Mouse (Mus musculus) adrenal gland, postnatal 4 days (tissue): ENCODE data around the gene Ovol3. TPM values are rescaled to one million over a fixed set of nuclear protein-coding genes. Genes with fewer than 3 reads are reported as not detected.
"Not testable (repeated sequence)": the region's sequence is repeated elsewhere in the genome, so short reads cannot be mapped to it uniquely, and the experiment has no call there.

ENCODE experiments used
- DNase-seq, 2 experiments: peaks; one replicate each; pipeline ENCODE4 v3.0.0; 2021 to 2022; ENCODE audit warnings: low spot score in 2 of 2, mixed read lengths in 2 of 2
- total RNA-seq, 2 experiments: library from RNA; stranded (reverse); gene quantifications; 2 replicates each; pipeline ENCODE4 v1.2.3; 2021

Ovol3 gene
- total RNA-seq, 2 experiments from 2014 or later: not detected

DNA sequence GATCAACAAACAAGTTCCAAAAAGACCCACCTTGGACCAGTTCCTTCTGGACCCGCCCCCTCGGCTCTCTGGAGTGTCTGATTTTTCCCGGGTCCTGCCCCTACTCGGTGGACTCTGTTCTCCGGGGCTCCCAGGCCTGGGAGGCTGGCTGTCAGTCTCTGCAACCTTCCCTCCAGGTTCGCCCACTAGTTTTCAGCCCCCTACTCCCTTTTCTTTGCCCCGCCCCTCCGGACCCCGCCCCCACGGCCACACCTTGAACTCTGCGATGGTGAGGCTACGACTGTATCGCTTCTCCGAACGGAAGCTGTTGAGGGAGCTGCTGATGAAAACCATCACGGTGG, 4.2 kb downstream of the Ovol3 start:
- DNase-seq: no peak

DNA sequence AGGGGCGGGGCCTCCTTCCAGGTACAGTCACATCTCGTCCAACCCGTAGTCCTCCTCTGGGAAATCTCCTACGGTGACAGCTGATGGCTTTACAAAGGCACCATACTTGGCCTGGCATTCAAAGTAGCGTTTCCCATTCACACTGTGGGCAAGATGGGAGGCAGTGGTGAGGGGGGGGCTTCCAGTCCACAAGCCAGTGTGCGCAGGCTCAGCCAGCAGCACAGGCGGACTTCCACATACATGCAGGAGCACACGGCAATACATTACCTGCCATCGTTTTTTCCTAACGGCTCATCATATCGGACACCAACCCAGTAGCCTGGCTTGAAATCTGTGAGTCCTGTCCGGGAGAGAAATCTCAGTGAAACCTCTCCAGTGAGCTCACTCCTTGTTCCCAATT, 11.3 kb downstream of the Ovol3 start:
- DNase-seq: no peak

GRCm38 (mm10) chr7:30222205-30222604, 13.3 kb downstream of the Ovol3 start:
- DNase-seq: no peak

DNA sequence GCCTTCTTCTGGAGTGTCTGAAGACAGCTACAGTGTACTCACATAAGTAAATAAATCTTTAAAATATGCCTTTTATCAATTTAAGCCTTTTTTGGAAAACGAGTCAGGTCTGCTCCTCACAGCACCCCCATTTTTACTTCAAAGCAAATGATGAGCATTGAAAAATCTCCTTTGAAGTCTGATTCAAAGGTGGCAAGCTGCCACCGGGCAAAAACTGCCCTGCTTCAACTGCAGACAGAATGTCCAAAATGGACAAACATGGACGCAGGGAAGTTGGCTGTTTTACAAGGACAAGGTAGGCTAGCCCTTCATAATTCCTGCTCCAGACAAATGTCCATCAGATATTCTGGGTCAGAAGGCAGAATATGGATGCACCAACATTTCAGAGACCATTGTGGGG, 14.1 kb downstream of the Ovol3 start:
- DNase-seq: no peak

DNA sequence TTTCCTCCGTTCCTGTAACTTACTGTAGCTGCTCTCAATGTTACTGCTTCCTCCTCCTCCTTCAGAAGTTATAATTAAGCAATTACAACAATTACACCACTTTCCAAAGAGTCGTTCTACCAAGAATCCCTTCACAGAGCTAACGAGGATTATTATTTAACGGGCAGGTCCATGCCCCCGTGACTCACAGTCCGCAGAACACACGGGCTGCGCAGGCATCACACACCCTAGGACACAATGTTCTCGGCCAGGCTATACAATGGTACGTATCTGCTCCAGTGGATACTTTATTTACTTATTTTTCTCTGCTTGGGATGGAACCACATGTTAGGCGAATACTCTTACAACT, 15.5 kb downstream of the Ovol3 start:
- DNase-seq: no peak

DNA sequence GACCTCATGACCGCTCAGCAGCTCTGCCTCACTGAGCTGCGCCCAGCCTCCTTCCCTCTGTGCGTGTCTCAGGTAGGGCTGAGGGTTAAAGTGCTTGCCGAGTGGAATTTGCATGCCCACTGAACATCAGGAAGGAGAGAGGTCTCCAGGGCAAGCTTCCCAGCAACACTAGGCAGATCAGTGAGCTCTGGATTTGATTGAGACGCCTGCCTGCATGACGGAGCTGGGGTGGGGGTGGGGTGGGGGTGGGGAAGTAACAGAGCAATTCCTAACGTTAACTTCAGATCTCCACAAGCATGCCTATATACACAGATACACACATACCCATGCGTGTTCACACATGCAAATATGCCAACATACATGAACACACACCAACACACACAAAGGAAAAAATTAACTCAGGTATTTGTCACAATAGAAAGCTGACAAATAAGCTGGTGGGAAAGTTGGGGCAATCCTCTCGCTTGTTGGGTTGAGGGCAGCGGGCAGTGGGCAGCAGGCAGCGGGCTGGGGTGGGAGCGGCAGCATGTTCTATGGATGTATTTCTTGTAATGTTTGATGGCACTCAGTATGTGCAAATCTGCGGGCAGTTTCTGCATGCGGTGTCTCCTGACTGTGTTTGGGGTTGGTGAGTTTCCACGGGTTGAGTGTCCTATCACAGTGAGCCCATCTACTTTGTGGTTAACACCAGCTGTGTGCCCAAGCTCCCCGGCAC, 16.1 kb downstream of the Ovol3 start:
- no peak for DNase-seq

GRCm38 (mm10) chr7:30217277-30217676, 18.2 kb downstream of the Ovol3 start:
- no peak for DNase-seq

DNA sequence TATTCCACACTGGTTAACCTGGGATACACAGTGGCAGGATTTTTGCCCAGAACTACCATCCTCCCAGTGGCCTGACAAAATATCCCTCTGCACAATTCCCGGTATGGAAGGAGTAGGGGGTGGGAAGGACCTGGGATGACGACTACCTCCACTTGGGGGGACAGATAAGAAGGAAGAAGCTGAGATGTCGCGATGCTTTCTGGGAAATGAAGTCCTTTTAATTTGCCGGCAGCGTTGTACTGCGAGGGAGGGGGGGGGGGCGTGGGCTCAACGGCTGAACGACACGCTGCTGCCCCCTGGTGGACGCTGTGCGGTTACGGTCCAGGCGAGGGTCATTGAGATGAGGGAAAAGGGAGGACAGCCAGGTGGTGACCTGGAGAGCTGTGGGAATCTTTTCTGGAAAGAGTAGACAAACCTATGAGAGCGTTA, 18.8 kb downstream of the Ovol3 start:
- no peak for DNase-seq

- no peak for DNase-seq
These were observed 19.6 kb downstream of the Ovol3 start for GRCm38 (mm10) chr7:30215875-30216274.

DNA sequence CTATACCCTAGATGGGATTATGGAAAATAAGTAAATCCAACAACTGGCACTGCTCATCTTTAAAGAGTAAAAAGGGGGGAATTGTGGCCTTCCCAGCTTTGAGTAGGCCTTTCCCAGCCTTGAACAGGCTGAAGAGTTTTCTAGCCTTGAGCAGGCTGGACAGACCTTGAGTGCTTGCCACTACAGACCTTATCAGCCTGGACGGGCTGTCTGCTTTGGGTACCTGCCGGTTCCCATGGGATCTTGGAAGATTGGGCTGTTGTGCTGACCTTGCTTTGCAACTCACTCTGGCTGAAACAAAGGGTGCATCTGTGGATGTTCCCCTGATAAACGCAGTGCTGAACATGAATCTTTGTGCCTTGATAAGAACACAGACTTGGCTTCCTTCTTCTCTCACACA, 21.6 kb downstream of the Ovol3 start:
- no peak for DNase-seq

DNA sequence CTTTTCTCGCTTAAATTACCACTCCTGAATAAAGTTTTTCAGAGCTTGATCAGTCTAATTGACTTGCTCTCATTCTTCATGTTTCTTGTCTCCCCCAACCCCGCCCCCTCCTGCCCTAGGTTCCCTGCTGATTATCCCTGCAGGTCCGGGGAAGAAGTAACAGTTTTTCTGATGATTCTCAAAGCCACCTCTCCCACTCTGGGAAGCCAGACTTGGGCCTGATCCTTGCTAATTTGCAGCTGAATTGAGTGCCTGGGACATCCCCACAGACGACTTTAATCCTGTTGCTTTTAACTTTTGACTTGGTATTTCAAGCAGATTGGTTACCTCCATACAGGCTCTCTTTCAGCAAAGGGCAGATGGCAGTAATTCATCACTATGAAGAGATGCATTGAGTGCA, 24.5 kb downstream of the Ovol3 start:
- DNase-seq: no peak

- not testable (repeated sequence) for DNase-seq
These were observed 29.2 kb downstream of the Ovol3 start for GRCm38 (mm10) chr7:30206364-30206763.

GRCm38 (mm10) chr7:30205383-30205782, 30.1 kb downstream of the Ovol3 start:
- no peak for DNase-seq

DNA sequence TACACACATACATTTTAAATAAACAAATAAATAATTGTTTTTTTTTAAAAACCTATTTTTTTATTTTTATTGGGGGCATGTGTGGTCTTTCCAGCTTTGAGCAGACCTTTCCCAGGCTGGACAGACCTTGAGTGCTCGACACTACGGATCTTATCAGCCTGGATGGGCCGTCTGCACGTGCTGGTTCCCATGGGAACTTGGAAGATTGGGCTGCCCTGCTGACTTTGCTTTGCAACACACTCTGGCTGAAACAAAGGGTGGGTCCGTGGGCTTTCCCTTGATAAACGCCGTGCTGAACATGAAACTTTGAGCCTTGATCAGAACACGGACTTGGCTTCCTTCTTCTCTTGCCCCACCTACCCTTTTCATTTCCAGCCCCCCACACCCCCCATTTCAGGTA, 31.1 kb downstream of the Ovol3 start:
- DNase-seq: no peak

- no peak for DNase-seq
These were observed 32.4 kb downstream of the Ovol3 start for GRCm38 (mm10) chr7:30202895-30203690.

- not testable (repeated sequence) for DNase-seq
These were observed 34.9 kb downstream of the Ovol3 start for GRCm38 (mm10) chr7:30200661-30201060.

GRCm38 (mm10) chr7:30200200-30200599, 35.3 kb downstream of the Ovol3 start:
- no peak for DNase-seq

GRCm38 (mm10) chr7:30199498-30200139, 35.9 kb downstream of the Ovol3 start:
- no peak for DNase-seq

GRCm38 (mm10) chr7:30198481-30198971, 37.0 kb downstream of the Ovol3 start, which contains the start of gene Capns1:
TSS of gene Capns1 (minus strand) at chr7:30198811.
- DNase-seq: no peak

- no peak for DNase-seq
These were observed 37.9 kb downstream of the Ovol3 start for GRCm38 (mm10) chr7:30197592-30198129.

GRCm38 (mm10) chr7:30196171-30196570, 39.4 kb downstream of the Ovol3 start:
- no peak for DNase-seq

GRCm38 (mm10) chr7:30195461-30195860, 40.1 kb downstream of the Ovol3 start:
- DNase-seq: no peak
